Mouse (Mus musculus): Measurements from ENCODE around the gene Wdr90.

Gene Wdr90

DNA sequence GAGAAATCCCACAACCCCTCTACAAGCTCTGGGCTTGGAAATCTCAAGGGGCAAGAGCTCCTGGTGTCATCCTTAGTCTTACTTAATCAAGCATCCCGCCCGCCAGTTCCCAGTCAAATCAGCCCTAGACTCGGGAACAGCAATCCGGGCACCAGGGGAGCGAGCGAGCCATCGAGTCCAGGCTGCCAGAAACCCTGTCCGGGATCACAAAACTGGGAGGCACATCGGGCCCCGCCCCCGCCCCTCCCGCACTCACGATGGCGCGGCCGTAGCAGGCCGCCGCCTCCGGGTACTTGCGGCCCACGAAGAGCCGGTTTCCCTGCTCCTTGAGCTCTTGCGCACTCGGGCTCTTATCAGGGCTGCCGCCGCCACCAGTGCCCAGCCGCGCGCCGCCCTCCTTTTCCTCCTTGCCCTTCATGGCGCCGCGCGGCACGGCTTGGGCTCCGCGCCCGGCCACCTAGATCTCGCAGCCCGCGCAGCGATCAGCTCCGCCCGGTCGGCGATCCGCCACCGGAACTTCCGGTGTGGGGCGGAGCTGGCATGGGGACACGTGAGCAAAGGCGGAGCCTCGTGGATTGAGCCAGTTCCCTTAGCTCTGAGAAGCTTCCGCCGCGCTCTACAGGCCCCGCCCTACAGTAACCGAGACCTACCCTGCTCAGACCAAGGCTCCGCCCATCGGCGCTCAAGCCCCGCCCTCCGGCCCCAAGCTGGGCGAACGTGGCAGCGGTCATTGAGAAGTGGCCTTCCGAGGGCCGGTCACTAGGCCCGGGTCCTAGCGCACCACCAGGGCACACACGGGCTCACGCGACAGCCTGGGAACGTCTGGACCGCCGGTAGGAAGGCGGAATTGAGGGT lies 28.6 kb downstream of the Wdr90 start:
- DNase-seq (ENCODE audit: extremely low spot score, low read depth, low spot score): peak; percentile 90

DNA sequence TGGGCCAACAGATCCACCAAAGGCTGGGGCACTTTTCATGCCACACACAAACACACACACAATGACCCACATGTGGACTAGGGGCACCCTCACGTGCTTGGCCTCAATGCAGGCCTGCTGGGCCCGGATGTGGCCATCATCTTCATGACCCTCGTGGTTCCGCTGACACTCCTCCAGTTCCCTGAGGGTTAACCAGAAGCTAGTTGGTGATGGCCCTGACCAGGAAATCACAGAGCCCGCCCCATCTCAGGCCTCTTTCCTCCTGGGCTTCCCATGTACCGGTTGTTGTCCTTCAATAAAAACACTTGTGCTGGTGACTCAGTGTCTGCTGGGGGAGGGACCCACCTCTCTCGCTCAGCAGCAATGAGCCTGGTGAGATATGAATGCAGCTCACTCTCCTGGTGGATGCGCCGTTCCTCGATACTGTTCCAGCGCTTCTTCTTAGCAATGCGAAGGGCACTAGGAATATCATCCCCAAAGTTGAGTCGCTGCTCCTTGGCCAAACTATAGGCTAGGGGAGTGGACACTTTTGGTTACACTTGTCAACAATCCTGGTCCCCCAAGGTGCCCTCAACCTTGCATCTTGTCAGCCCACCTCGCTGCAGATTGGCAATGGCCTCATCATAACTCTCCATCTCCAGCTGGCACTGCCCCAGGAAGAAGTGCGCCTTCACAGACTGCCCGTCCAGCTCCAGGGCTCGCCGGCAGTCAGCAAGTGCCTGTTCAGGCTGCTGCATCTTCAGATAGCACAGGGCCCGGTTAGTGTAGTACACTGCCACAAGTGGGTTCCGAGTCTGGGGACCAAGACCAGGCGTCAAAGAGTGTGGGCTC lies 29.6 kb downstream of the Wdr90 start:
- DNase-seq (ENCODE audit: extremely low spot score, low read depth, low spot score): no peak

- DNase-seq (ENCODE audit: extremely low spot score, low read depth, low spot score): no peak
Measured at GRCm38 (mm10) chr17:25830806-25831431, 30.4 kb downstream of the Wdr90 start.

DNA sequence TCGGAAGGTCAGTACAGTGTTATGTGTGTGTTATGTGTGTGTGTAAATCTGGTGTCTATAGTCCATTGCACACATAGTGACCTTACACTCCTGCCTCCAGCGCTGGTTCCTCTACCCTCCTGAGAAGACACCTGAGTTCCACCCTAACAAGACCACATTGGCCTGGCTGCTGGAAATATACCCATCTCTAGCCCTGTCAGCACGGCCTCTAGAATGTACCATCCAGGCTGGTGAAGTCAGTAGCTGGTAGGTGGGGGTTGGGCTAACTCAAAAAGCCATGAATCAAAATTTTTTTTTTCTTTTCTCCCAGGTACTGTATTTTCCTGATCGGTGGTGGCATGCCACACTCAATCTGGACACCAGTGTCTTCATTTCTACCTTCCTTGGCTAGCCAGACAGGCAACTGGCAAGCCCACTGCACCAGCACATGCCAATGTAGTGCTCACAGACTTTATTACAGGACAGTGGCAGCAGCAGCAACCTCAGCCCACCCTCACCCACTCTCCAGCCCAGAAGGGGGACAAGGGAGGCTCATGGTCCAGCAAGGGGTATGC lies 31.0 kb downstream of the Wdr90 start:
- no peak for DNase-seq (ENCODE audit: extremely low spot score, low read depth, low spot score)

GRCm38 (mm10) chr17:25829558-25830017 lies 31.7 kb downstream of the Wdr90 start:
- no peak for DNase-seq (ENCODE audit: extremely low spot score, low read depth, low spot score)

- DNase-seq (ENCODE audit: extremely low spot score, low read depth, low spot score): peak; percentile 70
Measured at GRCm38 (mm10) chr17:25828712-25829557, 32.4 kb downstream of the Wdr90 start, which contains the start of gene Jmjd8. Gene Jmjd8, plus strand, starts transcription at chr17:25828867.

DNA sequence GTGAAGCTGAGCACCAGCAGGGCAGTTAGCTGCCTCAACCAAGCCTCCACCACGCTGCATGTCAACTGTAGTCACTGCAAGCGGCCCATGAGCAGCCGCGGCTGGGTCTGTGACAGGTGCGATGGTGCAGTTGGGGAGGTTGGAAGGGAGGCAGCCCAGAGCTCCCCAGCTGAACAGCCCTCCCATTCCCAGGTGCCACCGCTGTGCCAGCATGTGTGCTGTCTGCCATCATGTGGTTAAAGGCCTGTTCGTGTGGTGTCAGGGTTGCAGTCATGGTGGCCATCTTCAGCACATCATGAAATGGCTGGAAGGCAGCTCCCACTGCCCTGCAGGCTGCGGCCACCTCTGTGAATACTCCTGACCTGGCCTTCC lies 33.1 kb downstream of the Wdr90 start:
- DNase-seq (ENCODE audit: extremely low spot score, low read depth, low spot score): no peak

DNA sequence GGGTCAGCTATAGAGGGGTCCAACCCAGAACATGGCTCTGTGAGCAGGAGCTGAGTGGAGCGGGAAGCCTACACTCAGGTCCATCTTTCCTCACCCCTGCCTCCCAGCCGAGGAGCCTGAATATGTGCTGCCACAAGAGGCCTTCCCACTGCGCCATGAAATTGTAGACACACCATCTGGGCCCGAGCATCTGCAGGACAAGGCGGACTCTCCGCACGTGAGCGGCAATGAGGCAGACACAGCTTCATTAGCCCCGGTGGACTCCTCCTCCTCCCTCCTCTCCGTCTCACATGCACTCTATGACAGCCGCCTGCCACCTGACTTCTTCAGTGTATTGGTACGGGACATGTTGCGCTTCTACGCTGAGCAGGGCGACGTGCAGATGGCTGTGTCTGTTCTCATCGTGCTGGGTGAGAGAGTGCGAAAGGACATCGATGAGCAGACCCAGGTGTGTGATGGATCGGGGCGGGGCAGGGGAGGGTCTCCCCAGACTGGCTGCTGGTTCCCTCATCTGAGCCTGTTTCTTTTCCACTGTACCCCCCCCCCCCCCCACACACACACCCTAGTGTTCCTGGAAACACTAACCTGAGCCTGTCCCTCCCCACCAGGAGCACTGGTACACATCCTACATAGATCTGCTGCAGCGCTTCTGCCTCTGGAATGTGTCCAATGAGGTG lies 33.6 kb downstream of the Wdr90 start:
- no peak for DNase-seq (ENCODE audit: extremely low spot score, low read depth, low spot score)

GRCm38 (mm10) chr17:25827011-25827410 lies 34.3 kb downstream of the Wdr90 start:
- no peak for DNase-seq (ENCODE audit: extremely low spot score, low read depth, low spot score)

GRCm38 (mm10) chr17:25825984-25826570 lies 35.2 kb downstream of the Wdr90 start:
- DNase-seq (ENCODE audit: extremely low spot score, low read depth, low spot score): no peak

DNA sequence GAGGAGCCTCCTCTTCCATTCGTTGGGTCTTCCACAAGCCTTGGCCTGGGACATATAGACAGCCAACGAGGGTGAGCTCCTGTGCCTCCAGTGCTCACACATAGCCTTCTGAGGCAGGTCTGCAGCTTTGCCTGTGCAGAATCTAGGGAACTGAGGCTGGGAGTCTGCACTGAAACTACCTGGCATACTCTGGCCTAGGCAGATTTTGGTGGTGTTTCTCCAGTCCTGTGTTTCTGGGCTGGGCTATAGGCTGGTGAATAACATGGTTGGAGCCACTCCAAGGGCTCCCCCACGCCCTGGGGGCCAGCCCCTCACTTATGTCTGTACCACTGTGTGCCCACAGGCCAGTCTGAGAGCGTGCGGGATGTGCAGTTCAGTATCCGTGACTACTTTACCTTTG lies 36.0 kb downstream of the Wdr90 start:
- DNase-seq (ENCODE audit: extremely low spot score, low read depth, low spot score): no peak

- DNase-seq (ENCODE audit: extremely low spot score, low read depth, low spot score): no peak
Measured at GRCm38 (mm10) chr17:25824362-25825142, 36.7 kb downstream of the Wdr90 start.

DNA sequence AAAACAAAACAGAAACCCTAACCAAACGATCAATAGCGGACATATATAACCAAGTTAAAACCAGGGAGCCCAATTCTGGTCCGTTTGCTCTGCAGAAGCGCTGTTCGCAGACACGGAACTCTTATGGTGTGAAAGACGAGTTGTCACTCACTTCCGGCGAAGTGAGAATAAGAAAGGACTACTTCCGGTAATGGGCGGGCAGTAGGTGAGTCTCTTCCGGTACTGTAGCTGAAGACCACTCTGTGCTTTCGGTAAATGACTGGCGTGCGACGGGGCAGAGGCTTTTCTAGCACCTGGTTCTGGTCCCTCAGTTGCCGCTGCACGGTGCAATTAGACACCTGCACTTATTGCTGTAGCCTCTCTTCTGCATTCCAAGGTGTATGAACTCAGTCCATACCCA lies 37.8 kb downstream of the Wdr90 start, which contains the start of gene Wdr24:
Wdr24 (plus strand) TSS at position 176 of the 400 bp plus-strand sequence.
- peak; percentile 77 for DNase-seq (ENCODE audit: extremely low spot score, low read depth, low spot score)

DNA sequence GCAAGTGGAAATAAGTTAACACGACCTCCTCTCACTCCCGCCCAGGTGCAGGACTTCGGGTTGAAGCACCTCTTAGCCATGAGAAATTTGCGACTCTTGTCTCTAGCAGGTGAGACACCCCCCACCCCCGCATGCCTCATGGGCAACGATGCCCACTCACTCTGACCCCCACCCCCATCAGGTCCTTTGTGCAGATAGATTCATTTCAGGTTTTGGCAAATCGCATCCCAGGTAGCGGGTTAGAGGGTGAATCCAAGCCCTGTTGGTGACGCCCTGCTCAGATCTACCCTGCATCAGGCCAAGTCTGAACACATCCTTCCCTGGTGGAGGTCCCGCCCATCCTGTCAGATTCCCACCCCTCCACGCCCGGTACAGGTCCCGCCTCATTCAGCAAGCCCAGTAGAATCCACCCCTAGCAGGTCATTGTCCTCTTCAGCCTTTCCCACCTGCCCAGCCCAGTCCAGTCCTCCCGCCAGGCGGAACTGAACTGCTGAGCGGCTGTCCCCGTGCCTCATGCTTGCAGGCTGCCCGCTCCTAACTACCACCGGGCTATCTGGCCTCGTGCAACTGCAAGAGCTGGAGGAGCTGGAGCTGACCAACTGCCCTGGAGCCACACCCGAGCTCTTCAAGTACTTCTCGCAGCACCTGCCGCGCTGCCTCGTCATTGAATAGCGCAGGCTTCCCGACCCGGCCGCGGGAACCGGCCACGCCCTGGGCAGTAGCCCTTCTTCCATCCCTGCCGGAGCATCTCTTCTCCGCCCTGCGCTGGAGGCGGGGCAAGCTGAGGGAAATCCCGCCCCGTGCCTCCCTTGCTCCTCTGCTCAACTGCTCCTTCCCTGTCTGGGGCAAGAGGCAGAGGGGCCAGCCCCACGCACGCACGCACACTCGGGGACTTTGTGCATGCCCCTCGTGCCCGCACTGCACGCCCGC lies 42.2 kb downstream of the Wdr90 start:
- no peak for DNase-seq (ENCODE audit: extremely low spot score, low read depth, low spot score)

- DNase-seq (ENCODE audit: extremely low spot score, low read depth, low spot score): no peak
Measured at GRCm38 (mm10) chr17:25817662-25818061, 43.6 kb downstream of the Wdr90 start.

DNA sequence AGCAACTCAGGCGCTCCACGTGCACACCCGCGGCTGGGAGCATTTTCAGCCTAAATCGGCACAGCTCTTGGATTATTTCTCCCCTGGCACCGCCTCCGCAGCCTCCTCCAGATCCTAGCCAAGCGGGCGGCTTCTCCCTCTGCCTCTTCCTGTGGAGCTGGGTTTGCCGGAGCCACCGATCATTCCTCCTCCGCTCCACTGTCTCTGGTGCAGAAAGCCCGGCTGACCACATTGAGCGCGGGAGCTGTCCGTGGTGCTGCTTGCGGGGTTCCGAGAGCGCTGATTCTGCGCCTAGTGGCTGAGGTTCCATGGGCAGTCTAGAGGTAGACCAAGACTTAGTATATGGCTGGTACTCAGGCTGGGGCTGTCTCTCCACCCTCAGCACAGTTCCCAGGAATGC lies 47.8 kb downstream of the Wdr90 start:
- no peak for DNase-seq (ENCODE audit: extremely low spot score, low read depth, low spot score)

GRCm38 (mm10) chr17:25810890-25811289 lies 50.4 kb downstream of the Wdr90 start:
- DNase-seq (ENCODE audit: extremely low spot score, low read depth, low spot score): no peak

Data from hindlimb bud, embryonic 11.5 days (tissue).